Mouse (Mus musculus) MN1 (cell line): Measurements from ENCODE around the gene Xylt1.

ENCODE experiments used
- DNase-seq: peaks from one replicate; pipeline ENCODE4 v3.0.0-alpha.2; 2016; ENCODE audit warnings: low spot score

Gene Xylt1

GRCm38 (mm10) chr7:117481404-117481803 is 100.6 kb downstream of the Xylt1 start:
- DNase-seq = no peak

- no peak for DNase-seq
Observed at GRCm38 (mm10) chr7:117482701-117483100, 101.9 kb downstream of the Xylt1 start.

- no peak for DNase-seq
Observed at GRCm38 (mm10) chr7:117484589-117484988, 103.8 kb downstream of the Xylt1 start.

GRCm38 (mm10) chr7:117484989-117485536 is 104.3 kb downstream of the Xylt1 start:
- DNase-seq = no peak

- no peak for DNase-seq
Observed at GRCm38 (mm10) chr7:117486425-117487172, 105.8 kb downstream of the Xylt1 start.

GRCm38 (mm10) chr7:117487173-117487490 is 106.4 kb downstream of the Xylt1 start:
- DNase-seq = no peak

- DNase-seq = no peak
Observed at GRCm38 (mm10) chr7:117489973-117490372, 109.2 kb downstream of the Xylt1 start.

- DNase-seq = no peak
Observed at GRCm38 (mm10) chr7:117490500-117491205, 109.9 kb downstream of the Xylt1 start.

- no peak for DNase-seq
Observed at GRCm38 (mm10) chr7:117491495-117491894, 110.7 kb downstream of the Xylt1 start.

GRCm38 (mm10) chr7:117494210-117494609 is 113.4 kb downstream of the Xylt1 start:
- DNase-seq = no peak

GRCm38 (mm10) chr7:117494618-117495310 is 114.0 kb downstream of the Xylt1 start:
- no peak for DNase-seq

GRCm38 (mm10) chr7:117495751-117496150 is 115.0 kb downstream of the Xylt1 start:
- no peak for DNase-seq

- no peak for DNase-seq
Observed at GRCm38 (mm10) chr7:117498173-117498572, 117.4 kb downstream of the Xylt1 start.

- DNase-seq = no peak
Observed at GRCm38 (mm10) chr7:117501355-117502181, 120.8 kb downstream of the Xylt1 start.

- no peak for DNase-seq
Observed at GRCm38 (mm10) chr7:117502415-117502814, 121.6 kb downstream of the Xylt1 start.

GRCm38 (mm10) chr7:117503714-117504113 is 122.9 kb downstream of the Xylt1 start:
- DNase-seq = no peak

- no peak for DNase-seq
Observed at GRCm38 (mm10) chr7:117505791-117506190, 125.0 kb downstream of the Xylt1 start.

GRCm38 (mm10) chr7:117507351-117507750 is 126.6 kb downstream of the Xylt1 start:
- no peak for DNase-seq

- no peak for DNase-seq
Observed at GRCm38 (mm10) chr7:117508090-117508489, 127.3 kb downstream of the Xylt1 start.

- DNase-seq = no peak
Observed at GRCm38 (mm10) chr7:117510113-117510512, 129.3 kb downstream of the Xylt1 start.

- DNase-seq = no peak
Observed at GRCm38 (mm10) chr7:117512301-117512700, 131.5 kb downstream of the Xylt1 start.

GRCm38 (mm10) chr7:117515794-117516193 is 135.0 kb downstream of the Xylt1 start:
- no peak for DNase-seq
